Mouse (Mus musculus) gastrocnemius, postnatal 36 days (tissue): ENCODE measurements at regions not wholly inside any gene's neighbourhood (a gene's known extent, or its start where the extent isn't known, plus 50 kb on each side); places are given as distances from the start of the nearest gene placed in this dataset.

Source experiments
- DNase-seq, 2 experiments: peaks; one replicate each; pipeline ENCODE4 v3.0.0; 2022
- intact Hi-C: fragments of 180-260 bp; cut with DNase I; formaldehyde crosslinking; loops from one replicate; pipeline ENCODE4 v1.15.1; 2025

GRCm38 (mm10) chr12:12820668-12821351 is 120.9 kb downstream of the Mycn start:
- DNase-seq, result no peak
- intact Hi-C loops, result no loop called here

GRCm38 (mm10) chr12:12819746-12820145 is 122.0 kb downstream of the Mycn start:
- intact Hi-C loops, result no loop called here
- DNase-seq, result no peak

- no peak for DNase-seq
- intact Hi-C loops, result loop anchor here (5.0 kb wide), 1 partner anchor 123 kb away; no protein-coding TSS in a partner anchor
Measured at GRCm38 (mm10) chr12:12814693-12815092, 127.0 kb downstream of the Mycn start.

- DNase-seq, result no peak
- intact Hi-C loops, result loop anchor here (5.0 kb wide), 1 partner anchor 124 kb away; no protein-coding TSS in a partner anchor
Measured at GRCm38 (mm10) chr12:12812873-12813272, 128.8 kb downstream of the Mycn start.

- no peak for DNase-seq
- intact Hi-C loops, result loop anchor here (5.0 kb wide), 1 partner anchor 126 kb away; no protein-coding TSS in a partner anchor
Measured at GRCm38 (mm10) chr12:12810943-12811342, 130.8 kb downstream of the Mycn start.

GRCm38 (mm10) chr12:12810159-12810885 is 131.4 kb downstream of the Mycn start:
- intact Hi-C loops, result loop anchor here (5.0 kb wide), 1 partner anchor 127 kb away; no protein-coding TSS in a partner anchor
- peak; percentile 36 to 43 for DNase-seq

GRCm38 (mm10) chr12:12808120-12808519 is 133.6 kb downstream of the Mycn start:
- intact Hi-C loops, result no loop called here
- no peak for DNase-seq

GRCm38 (mm10) chr12:12803602-12804001 is 138.1 kb downstream of the Mycn start:
- intact Hi-C loops, result no loop called here
- DNase-seq, result no peak

GRCm38 (mm10) chr12:12802396-12802795 is 139.3 kb downstream of the Mycn start:
- no peak for DNase-seq
- intact Hi-C loops, result no loop called here

- DNase-seq, result no peak
- intact Hi-C loops, result no loop called here
Measured at GRCm38 (mm10) chr12:12801700-12802099, 140.0 kb downstream of the Mycn start.

GRCm38 (mm10) chr12:12800120-12800519 is 141.6 kb downstream of the Mycn start:
- no peak for DNase-seq
- intact Hi-C loops, result no loop called here

- DNase-seq, result no peak
- intact Hi-C loops, result loop anchor here (10.0 kb wide), 1 partner anchor 426 kb away; no protein-coding TSS in a partner anchor
Measured at GRCm38 (mm10) chr12:12789052-12789451, 152.7 kb downstream of the Mycn start.

- no peak for DNase-seq
- intact Hi-C loops, result loop anchor here (10.0 kb wide), 1 partner anchor 426 kb away; no protein-coding TSS in a partner anchor
Measured at GRCm38 (mm10) chr12:12788263-12788852, 153.4 kb downstream of the Mycn start.

- no peak for DNase-seq
- intact Hi-C loops, result loop anchor here (10.0 kb wide), 1 partner anchor 427 kb away; no protein-coding TSS in a partner anchor
Measured at GRCm38 (mm10) chr12:12787608-12788262, 154.0 kb downstream of the Mycn start.

- no peak for DNase-seq
- intact Hi-C loops, result loop anchor here (10.0 kb wide), 1 partner anchor 428 kb away; no protein-coding TSS in a partner anchor
Measured at GRCm38 (mm10) chr12:12787161-12787560, 154.6 kb downstream of the Mycn start.

- no peak for DNase-seq
- intact Hi-C loops, result loop anchor here (5.0 to 10.0 kb wide), 2 partner anchors 158 to 431 kb away; partner anchors contain the start of gene Mycn
Measured at GRCm38 (mm10) chr12:12783699-12784605, 157.8 kb downstream of the Mycn start.

- intact Hi-C loops, result loop anchor here (5.0 to 10.0 kb wide), 2 partner anchors 161 to 433 kb away; partner anchors contain the start of gene Mycn
Measured at GRCm38 (mm10) chr12:12781526-12781925, 160.2 kb downstream of the Mycn start.

GRCm38 (mm10) chr12:12778563-12779256 is 163.0 kb downstream of the Mycn start:
- intact Hi-C loops, result no loop called here
- DNase-seq, result no peak

More at GRCm38 (mm10) chr12:12781526-12781925, 160.2 kb downstream of the Mycn start:
- DNase-seq, result no peak

GRCm38 (mm10) chr12:12777422-12777821 is 164.3 kb downstream of the Mycn start:
- no peak for DNase-seq
- intact Hi-C loops, result no loop called here
